Mouse (Mus musculus) liver, embryonic 11.5 days (tissue): ENCODE data around the gene Larp4. TPM values are rescaled to one million over a fixed set of nuclear protein-coding genes. Genes with fewer than 3 reads are reported as not detected.
A peak's percentile ranks its signal among the peaks of the same experiment; 100 is the strongest.

ENCODE experiments used
- ATAC-seq: fragments of 200-750 bp; cut with Nextera tagmentation; replicated peaks from 2 replicates; pipeline ENCODE4 v1.8.0; 2017; ENCODE audit warnings: moderate number of reproducible peaks, mild to moderate bottlenecking, moderate TSS enrichment, moderate library complexity; ENCODE audit not compliant: low FRiP score
- DNase-seq: peaks from one replicate; pipeline ENCODE4 v3.0.0-alpha.2; 2017; ENCODE audit warnings: low spot score
- H3K27ac ChIP-seq: fragments of 300-500 bp; sonication (generic); 2 replicates; pipeline ENCODE4 v1.5.1; 2014; ENCODE audit warnings: mild to moderate bottlenecking, low read depth, low read length, control low read depth
- H3K27me3 ChIP-seq: fragments of 300-500 bp; sonication (generic); replicated peaks from 2 replicates; pipeline ENCODE4 v1.6.1; 2014; ENCODE audit warnings: low read length, mixed read lengths; ENCODE audit not compliant: control insufficient read depth, insufficient read depth
- H3K36me3 ChIP-seq: fragments of 300-500 bp; sonication (generic); 2 replicates; pipeline ENCODE4 v1.6.1; 2014; ENCODE audit warnings: mild to moderate bottlenecking, low read length, moderate library complexity, mixed read lengths; ENCODE audit not compliant: control insufficient read depth, insufficient read depth
- H3K4me1 ChIP-seq: fragments of 300-500 bp; sonication (generic); replicated peaks from 2 replicates; pipeline ENCODE4 v1.6.1; 2014; ENCODE audit warnings: low read length, mixed read lengths; ENCODE audit not compliant: control insufficient read depth, insufficient read depth
- H3K4me2 ChIP-seq: fragments of 300-500 bp; sonication (generic); 2 replicates; pipeline ENCODE4 v1.6.1; 2014; ENCODE audit warnings: mild to moderate bottlenecking, control low read depth, moderate library complexity
- H3K4me3 ChIP-seq: fragments of 300-500 bp; sonication (generic); 2 replicates; pipeline ENCODE4 v1.5.1; 2014; ENCODE audit warnings: low read depth, low read length, control low read depth
- H3K9ac ChIP-seq: fragments of 300-500 bp; sonication (generic); 2 replicates; pipeline ENCODE4 v1.6.1; 2014; ENCODE audit warnings: low read depth, low read length, control low read depth
- H3K9me3 ChIP-seq: fragments of 300-500 bp; sonication (generic); 2 replicates; pipeline ENCODE4 v1.6.1; 2016; ENCODE audit warnings: low read length, inconsistent platforms, mixed read lengths; ENCODE audit not compliant: control insufficient read depth
- WGBS: fragments of 180-500 bp; shearing (Covaris S2); extraction: QIAGEN DNeasy Blood & Tissue Kit; methylation state at CpG from one replicate; pipeline ENCODE4 v1.1.7; 2014; 5-methylcytosine and 5-hydroxymethylcytosine counted together
- polyA plus RNA-seq: library from polyadenylated mRNA; unstranded; fragments of >200 nt; fragmentation: Nextera tagmentation; extraction: Ambion mirVana; gene quantifications from 2 replicates; pipeline ENCODE4 v1.2.1, GENCODE M21; 2014

Larp4 gene
- polyA plus RNA-seq, 1 experiment from 2014 or later: 52.0 TPM

DNA sequence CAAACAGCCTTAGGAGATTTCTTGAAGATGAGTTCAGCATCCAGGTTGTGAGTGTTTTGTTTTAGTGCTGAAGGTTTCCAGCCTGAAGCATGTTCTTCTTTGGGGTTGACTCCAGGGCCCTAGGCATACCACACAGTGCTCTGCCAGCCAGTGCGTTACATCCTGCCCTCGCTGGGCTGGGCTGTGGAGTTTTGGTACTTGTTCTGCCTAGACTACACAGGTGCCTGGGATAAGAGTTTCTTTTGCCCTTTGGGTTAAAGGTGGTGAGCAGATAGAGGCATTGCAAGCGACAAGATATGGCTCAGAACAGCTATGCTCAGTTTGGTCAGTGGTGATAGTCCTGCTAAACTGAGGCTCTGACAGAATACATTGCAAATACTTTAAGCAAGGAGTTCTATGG, 88.3 kb downstream of the Larp4 start:
- Histone ChIP-seq H3K9ac (no peak overlapping the region), H3K4me2 (peak overlapping the region; percentile 10; the same call in 1 of the 2 replicates), H3K4me1 (peaks cover 19% of the 10 kb centered on the region), H3K27ac (no peak overlapping the region), H3K9me3 (no peaks in the 10 kb centered on the region), H3K36me3 (no peaks in the 10 kb centered on the region), H3K27me3 (no peaks in the 10 kb centered on the region), H3K4me3 (no peak overlapping the region)
- peak; percentile 90 for ATAC-seq
- WGBS: 50% methylated on average over 3 of the region's 3 CpGs
- no peak for DNase-seq

- no peak overlapping the region for H3K4me3 ChIP-seq
- no peak for ATAC-seq
- H3K27me3 ChIP-seq: no peaks in the 10 kb centered on the region
- no peak overlapping the region for H3K27ac ChIP-seq
- no peak overlapping the region for H3K9ac ChIP-seq
- no peaks in the 10 kb centered on the region for H3K9me3 ChIP-seq
- DNase-seq: no peak
- peaks cover 19% of the 10 kb centered on the region for H3K4me1 ChIP-seq
- H3K4me2 ChIP-seq: no peak overlapping the region
- 71% methylated on average over 11 of the region's 11 CpGs for WGBS
- H3K36me3 ChIP-seq: no peaks in the 10 kb centered on the region
Measured at GRCm38 (mm10) chr15:100058912-100059311, 89.0 kb downstream of the Larp4 start.

DNA sequence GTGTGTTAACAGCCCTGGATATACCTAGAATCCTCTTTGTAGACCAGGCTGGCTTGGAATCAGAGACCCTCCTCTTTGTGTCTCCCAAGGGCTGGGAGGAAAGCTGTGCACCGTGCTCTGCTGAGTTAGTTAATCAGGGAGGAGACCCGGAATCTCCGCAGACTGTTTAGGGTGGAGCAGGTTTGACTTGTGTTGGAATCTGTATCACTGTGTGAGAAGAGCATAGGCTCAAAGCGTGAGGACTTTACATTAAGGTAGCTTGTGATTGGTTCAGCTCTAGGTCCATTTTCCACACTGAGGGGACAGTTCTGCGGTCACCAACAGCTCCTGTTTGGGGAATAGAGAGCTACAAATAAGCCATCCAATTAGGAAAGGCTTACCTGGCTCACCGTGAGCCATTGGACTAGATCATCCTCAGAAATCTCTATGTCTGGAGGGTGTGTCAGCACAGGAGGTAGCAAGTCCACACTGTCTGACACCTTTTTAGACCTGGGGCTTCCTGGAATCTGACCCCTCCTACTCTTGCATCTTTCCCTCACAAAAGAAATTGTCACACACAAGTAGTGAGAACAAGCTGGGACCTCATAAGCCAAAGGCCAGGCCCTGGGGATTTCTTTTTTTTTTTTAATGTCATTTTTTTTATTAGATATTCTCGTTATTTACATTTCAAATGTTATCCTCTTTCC, 89.9 kb downstream of the Larp4 start:
- Histone ChIP-seq H3K4me2 (no peak overlapping the region), H3K36me3 (no peaks in the 10 kb centered on the region), H3K27ac (no peak overlapping the region), H3K4me3 (no peak overlapping the region), H3K27me3 (no peaks in the 10 kb centered on the region), H3K9ac (no peak overlapping the region), H3K9me3 (no peaks in the 10 kb centered on the region), H3K4me1 (peaks cover 19% of the 10 kb centered on the region)
- ATAC-seq (no peak), DNase-seq (no peak)
- WGBS: 80% methylated on average over 7 of the region's 7 CpGs

GRCm38 (mm10) chr15:100060513-100061140, 90.8 kb downstream of the Larp4 start:
- WGBS: 69% methylated on average over 4 of the region's 4 CpGs
- H3K9ac ChIP-seq: no peak overlapping the region
- H3K27ac ChIP-seq: no peak overlapping the region
- no peaks in the 10 kb centered on the region for H3K27me3 ChIP-seq
- H3K4me3 ChIP-seq: no peak overlapping the region
- H3K4me2 ChIP-seq: no peak overlapping the region
- DNase-seq (no peak), ATAC-seq (no peak)
- no peaks in the 10 kb centered on the region for H3K9me3 ChIP-seq
- H3K4me1 ChIP-seq: peaks cover 19% of the 10 kb centered on the region
- H3K36me3 ChIP-seq: no peaks in the 10 kb centered on the region

GRCm38 (mm10) chr15:100061377-100061776, 91.5 kb downstream of the Larp4 start:
- Histone ChIP-seq H3K4me2 (no peak overlapping the region), H3K9ac (no peak overlapping the region), H3K27ac (no peak overlapping the region), H3K9me3 (no peaks in the 10 kb centered on the region), H3K36me3 (no peaks in the 10 kb centered on the region), H3K27me3 (no peaks in the 10 kb centered on the region), H3K4me1 (peaks cover 19% of the 10 kb centered on the region), H3K4me3 (no peak overlapping the region)
- ATAC-seq (no peak), DNase-seq (no peak)
- 91% methylated on average over 3 of the region's 3 CpGs for WGBS

DNA sequence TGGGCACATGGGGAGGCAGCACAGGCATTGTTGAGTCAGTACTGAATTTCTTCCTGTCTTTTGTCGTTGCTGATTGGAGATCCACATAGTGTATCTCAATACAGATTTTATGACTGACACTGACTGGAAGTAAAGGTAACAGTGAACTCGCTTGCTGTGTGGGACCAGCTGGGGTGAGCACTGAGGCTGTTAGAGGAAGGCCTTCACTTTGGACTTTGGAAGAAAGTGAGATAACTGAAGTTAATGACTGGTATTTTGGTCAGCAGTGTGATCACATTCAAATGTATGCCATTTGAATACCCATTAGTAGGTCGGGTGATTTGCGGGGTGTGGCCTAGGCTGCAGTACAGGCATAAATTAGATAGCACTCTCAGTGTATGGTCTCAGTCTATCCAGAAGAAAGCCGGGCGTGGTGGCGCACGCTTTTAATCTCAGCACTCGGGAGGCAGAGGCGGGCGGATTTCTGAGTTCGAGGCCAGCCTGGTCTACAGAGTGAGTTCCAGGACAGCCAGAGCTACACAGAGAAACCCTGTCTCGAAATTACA, 93.4 kb downstream of the Larp4 start:
- ATAC-seq: no peak

More for the DNA sequence above, 93.4 kb downstream of the Larp4 start:
- Histone ChIP-seq H3K36me3 (no peaks in the 10 kb centered on the region), H3K4me1 (peaks cover 12% of the 10 kb centered on the region), H3K9me3 (no peaks in the 10 kb centered on the region), H3K9ac (no peak overlapping the region), H3K4me2 (no peak overlapping the region), H3K27me3 (no peaks in the 10 kb centered on the region), H3K27ac (no peak overlapping the region; the same call in 1 of the 2 replicates), H3K4me3 (no peak overlapping the region)
- 84% methylated on average over 13 of the region's 13 CpGs for WGBS
- no peak for DNase-seq

Other genes with a start within 250 kb of the Larp4 start
- gene Cox14, start 244.4 kb upstream of the Larp4 start, polyA plus RNA-seq: 134 and 153 TPM in 2 replicates
- 32.3 and 34.7 TPM in 2 replicates for gene Cers5, start 197.2 kb upstream of the Larp4 start, polyA plus RNA-seq
- gene Lima1, start 94.6 kb upstream of the Larp4 start, polyA plus RNA-seq: 19.0 and 19.3 TPM in 2 replicates
- gene Fam186a, start 3.0 kb upstream of the Larp4 start, polyA plus RNA-seq: not detected in 2 replicates
- gene Dip2b, start 68.6 kb downstream of the Larp4 start, polyA plus RNA-seq: 10.0 and 10.4 TPM in 2 replicates